Mouse (Mus musculus) 3134 (cell line): ENCODE results near the gene Dpf1.

Experiments
- DNase-seq: peaks from one replicate; pipeline ENCODE4 v3.0.0-alpha.2; 2011; ENCODE audit warnings: low spot score; ENCODE audit not compliant: insufficient read length; ENCODE audit errors: extremely low read depth

The Dpf1 gene

DNA sequence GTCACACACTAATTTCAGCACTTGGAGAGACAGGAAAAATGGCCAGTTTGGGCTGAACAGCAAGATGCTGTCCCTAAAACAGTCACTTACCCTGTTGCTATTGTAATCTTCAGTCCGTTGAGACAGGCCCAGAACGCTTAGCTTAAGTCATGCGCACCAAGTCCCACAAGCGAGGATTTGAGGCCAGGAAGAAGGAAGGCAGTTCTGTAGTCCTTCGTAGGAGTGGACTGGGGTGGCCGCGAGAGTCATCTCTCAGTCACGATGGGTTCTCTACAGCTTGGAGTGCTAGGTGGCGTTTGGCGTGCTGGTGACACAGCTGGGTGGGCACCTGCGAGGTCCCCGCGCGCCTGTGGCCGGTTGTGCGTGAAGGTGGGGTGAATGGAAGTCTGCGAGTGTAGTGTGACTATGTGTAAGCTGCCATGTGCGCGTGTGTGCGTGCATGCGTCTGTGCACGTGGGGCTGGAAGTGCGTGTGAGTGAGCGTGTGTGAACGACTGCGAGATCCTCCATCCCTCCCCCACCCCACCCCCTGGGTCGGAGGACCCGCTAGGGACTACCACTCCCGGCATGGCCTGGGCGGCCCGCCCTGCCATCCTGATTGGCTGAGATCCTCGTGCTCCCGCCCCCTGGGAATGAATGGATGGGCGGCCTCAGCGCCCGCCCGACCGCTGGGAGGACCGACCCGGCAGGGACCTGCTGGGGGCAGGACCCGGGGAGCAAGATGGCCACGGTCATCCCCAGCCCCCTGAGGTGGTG, 3.8 kb downstream of the Dpf1 start:
- peak; percentile 89 for DNase-seq

DNA sequence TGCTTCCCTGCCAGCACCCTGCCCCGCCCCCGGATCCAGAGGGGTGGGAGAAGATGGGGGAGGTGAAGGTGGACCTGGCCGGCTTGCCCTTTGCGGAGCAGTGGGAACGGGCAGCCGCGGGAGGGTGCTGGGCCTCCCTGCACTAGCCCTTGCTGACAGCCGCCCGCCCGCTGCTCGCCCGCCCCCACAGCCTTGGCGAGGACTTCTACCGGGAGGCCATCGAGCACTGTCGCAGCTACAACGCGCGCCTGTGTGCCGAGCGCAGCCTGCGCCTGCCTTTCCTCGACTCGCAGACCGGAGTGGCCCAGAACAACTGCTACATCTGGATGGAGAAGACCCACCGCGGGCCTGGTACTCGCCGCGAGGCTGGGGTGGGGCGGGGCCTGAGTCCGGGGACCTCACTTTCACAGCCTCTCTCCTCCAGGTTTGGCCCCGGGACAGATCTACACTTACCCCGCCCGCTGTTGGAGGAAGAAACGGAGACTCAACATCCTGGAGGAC, 5.5 kb downstream of the Dpf1 start:
- no peak for DNase-seq

DNA sequence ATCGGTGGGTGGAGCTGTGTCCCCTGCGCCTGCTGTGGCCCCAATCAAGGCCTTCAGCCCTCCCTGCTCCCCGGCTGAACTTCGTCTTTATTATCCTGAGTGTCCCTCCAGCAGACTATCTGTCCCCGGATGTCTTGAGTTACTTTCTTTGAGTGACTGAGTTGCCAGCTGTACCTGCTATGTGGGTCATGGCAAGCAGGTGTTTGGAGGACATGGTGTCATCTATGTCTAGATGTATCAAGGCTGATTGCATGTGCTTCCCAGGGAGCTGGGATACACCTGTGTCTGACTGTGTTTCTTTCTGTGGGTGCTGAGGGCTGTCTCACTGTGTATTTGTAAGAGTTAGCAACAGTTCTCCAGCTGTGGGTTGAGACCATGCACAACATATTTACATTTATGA, 6.0 kb downstream of the Dpf1 start:
- DNase-seq, result no peak

DNA sequence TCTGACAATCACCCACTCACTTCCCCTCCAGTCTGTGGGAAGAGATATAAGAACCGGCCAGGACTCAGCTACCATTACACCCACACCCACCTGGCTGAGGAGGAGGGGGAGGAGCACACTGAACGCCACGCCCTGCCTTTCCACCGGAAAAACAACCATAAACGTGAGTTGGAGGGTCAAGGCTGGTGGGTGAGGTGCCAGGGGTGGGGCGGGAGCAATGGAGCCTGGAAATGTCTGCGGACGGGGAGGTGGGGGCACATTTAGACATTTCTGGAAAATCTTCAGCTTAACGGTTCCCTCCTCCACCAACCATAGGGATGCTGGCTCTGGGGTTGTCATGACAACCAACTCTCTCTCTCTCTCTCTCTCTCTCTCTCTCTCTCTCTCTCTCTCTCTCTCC, 9.3 kb downstream of the Dpf1 start:
- no peak for DNase-seq

DNA sequence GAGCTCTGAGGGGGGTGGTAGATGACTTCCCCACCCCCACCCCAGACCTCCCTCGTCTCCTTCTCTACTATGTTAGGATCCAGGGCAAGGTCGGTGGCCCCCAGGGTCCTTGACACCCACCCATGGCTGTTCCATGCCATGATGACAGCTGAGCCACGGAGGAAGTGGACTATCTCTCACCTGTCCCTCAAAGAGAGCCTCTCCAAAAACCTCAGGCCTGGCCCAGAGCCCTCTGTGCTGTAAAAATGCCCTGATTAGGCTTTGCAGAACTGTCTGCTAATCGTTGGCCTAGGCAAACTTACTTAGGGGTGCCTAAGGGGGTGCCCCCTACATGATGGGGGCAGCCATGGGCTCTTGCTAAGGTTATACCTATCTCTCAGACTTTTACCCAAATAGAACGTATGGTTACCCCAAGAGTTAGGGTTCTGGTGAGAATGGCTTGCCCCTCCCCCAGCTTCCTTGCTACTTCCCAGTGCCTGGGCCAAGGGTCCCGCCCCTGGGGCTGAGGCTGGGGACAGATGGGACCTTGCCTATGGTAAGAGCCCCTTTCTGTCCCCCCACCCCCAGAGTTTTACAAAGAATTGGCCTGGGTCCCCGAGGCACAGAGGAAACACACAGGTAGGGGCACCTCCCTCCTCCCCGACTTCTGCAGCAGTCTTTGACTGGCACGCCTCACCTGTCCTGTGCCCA, 10.0 kb downstream of the Dpf1 start:
- DNase-seq, result no peak

DNA sequence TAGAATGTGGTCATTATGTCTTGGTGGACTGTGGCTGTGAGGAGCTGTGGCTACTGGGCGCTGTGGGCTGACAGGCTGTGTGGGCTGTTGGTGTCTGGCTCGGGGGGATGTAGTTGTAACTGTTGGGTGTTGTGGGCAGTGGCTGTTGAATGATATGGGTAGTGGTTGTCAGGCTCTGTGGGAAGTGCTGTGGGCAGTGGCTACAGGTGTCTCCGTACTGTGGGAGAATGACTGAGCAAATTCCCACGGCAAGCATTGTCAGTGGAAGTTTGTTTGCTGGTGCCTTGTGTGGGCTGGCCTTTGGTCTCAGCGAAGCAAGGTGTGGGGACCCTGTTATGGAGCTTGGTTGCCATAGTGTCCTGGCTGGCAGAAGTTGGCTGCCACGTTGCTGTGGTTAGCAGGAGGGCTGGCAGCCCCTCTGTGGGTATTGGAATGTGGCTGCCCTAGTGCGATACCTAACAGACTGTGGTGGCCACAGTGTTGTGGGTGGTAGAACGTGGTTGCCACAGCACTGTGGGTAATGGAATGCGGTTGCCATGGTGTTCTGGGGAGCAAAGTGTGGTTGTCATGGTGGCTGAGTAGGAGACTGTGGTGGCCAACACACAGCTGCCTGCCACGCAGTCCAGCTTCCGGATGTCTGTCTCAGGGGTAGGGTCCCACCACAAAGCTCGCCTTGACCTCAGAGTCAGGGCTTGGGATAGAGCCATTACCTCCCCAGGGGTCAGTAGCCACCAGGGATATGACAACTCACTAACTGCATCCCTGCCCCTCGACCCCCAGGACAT, 11.3 kb downstream of the Dpf1 start:
- no peak for DNase-seq

DNA sequence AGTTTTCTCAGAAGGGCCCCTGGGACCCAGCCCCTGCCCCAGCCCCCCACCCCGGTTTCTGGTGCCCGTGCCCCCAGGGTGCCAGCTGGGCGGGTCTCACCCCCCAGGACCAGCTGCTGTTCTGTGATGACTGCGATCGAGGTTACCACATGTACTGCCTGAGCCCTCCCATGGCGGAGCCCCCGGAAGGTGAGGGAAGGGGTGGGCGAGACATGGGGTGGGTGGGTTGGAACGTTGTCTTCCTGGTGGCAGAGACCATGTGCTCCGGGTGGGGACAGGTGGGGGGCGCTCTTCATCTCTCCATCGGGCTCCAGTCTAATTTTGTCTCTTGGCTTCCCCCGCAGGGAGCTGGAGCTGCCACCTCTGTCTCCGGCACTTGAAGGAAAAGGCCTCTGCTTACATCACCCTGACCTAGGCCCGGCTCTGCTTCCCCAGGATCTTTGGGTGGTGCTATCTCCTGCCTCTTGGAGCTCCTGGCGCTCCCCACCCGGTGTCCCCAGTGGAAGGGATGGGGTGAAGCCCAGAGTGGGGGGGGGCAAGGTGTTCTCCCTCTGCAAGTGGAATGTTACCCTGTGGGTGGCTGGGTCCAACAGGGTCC, 12.5 kb downstream of the Dpf1 start:
- DNase-seq, result no peak

DNA sequence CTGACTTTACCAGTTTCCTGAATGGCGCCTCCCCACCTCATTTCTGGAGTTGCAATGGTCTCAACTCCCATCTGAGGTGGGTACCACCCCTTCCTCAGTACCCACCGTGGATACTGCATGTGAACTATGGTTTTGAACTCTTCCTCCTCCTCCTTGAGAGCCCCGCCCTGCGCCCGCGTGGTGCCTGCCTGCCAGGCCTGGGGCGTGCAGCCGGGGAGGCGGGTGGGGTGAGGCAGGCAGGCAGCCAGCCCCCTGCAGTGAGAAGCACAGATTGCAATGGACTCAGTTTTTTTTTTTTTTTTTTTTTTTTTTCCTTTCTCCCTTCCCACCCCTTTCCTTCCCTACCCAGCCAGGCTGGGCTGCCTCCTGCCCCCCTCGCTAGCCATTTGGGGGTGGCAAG, 13.2 kb downstream of the Dpf1 start:
- DNase-seq, result no peak

DNA sequence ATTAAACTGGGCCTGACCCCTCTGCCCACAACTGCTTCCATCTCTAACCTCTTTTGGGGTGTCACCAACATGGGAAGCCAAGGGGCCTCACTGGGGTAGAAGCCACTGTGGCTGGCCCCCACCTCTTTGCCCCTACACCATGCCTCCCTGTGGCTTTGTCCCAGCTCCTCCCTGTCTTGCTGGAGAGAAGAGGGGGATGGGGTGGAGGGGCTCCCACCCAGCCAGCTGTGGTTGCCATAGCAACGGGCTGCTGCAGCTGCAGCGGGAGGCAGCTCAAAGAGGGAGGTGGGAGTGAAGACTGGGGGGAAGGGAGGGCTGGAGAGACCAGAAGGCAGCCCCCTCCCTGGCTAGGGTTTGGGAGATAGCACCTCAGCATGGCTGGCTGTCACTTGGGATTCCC, 13.8 kb downstream of the Dpf1 start:
- no peak for DNase-seq

DNA sequence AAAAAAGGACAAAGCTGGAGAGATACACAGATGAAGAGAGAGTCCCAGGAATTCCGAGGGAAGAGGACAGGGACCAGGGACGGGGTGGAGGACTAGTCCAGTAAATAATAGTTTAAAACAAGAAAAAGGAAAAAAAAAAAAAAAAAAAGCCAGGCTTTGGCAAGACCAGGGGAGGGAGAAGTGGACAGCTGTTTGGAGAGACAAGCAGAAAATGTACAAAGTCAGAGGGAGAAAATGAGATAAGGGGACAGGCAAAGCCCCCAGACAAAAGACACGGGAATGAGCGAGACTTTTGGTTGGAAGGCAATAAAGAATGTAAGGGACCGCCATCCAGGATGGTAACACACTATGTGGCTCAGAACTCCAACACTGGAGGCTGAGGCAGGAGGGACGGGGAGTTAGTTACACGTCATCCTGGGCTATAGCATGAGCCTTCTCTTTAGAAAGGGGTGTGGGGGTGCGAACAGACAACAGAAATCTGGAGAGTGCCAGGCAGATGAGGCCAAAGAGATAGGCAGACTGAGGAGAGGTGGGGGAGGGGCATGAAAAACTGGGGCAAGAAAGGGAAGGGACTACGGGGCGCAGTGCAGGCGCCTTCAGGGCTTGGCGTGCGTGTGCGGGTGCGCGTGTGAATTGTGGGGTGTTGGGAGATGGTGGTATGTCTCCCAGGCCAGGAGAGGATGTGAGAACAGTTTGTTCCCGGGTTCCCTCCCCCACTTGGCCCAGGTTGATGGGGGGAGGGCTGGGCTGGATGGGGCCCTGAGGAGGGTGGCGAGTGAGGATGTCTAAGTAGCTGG, 14.6 kb downstream of the Dpf1 start:
- no peak for DNase-seq

DNA sequence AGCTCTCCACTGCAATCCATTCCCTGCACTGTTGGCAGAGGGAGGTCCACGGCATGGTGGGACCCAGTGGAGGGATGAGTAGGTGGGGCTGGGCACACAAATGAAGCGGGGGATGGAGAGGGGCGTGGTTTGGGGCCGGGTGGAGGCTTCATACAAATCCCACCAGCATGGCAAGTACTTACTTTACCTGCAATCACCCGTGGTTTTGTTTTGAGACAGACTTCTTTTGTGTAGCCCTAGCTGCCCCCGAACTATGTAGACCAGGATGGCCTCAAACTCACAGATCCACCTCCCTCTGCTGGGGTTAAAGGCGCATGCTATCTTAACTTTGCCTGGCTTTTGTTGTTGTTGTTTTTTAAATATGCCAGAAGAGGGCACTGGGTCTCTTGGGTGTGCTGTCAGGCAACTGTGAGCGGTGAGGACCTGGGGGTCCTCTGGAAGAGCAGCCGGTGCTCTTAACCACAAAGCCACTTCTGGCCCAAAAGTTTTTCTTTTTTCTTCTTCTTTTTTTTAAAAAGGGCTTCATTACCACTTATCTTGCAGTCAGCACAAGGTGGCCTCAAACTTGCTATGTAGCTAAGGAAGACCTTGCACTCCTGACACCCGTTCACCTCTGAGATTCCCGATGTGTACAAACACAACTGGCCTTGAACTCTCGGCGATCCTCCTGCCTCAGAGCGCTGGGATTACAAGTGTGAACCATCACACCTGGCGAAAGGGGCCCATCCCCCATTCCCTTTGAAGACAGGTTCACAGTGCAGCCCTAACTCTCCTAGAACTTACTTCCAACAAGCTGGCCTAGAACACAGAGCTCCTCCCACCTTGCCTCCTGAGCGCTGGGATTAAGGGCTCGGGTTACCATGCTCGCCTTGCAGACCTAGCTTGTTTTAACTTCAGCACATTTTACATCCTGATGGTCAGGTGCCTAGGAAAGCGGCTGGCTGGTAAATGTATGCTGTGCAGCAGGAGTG, 15.9 kb downstream of the Dpf1 start:
- no peak for DNase-seq

DNA sequence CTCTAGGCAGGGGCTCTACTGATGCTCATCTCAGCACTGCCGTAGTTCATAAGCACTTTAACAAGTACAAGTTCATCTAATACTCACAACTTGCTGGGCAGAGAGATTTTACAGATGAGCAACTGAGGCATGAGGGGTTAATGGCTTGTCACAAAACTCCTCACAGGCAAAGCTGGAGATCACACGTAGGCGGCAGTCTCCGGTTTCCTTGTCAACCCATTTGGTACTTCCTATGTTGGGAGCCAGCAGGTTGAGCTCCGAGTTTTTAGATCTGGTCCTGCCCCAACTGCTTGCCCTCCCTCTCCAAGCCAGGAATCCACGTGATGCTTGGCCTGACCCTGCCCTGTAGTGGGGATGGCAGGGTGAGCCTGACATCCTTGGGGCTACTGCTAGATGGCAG, 23.3 kb downstream of the Dpf1 start:
- no peak for DNase-seq

DNA sequence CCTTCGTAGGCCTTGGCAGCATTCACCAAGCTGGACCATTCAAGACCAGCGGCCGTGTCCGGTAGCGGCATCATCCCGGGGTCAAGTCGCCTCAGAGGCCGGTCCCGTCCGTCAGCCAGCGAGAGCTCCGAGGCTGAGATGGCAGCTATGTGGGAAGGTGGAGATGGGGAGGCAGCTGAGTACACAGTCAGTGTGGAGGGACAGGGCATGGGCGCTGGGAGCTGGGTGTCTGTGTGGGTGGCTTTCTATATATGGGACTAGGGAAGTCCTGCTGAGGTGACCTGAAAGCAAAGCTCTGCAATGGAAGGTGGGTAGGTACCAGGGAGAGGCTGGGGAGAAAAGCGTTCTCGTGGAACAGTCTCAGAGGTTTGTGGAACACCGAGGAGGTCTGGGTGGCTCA, 25.2 kb downstream of the Dpf1 start:
- no peak for DNase-seq

DNA sequence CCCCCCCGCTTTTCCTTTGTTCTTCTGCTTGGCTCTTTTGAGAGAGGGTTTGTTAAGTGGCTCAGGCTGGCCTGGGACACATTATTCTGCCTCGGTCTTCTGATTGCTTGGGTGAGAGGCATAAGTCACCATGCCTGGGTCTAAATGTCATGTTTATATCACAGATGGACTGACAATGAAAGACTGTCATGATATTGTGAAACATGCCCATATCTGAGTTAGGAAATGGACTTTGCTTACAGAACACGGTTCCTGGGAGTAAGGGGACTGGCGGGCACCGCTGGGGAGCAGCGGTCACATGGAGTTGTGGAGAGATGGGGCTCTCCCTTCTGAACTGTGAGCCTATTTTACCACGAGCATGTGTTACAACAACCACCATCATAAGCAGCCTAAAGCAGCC, 30.4 kb downstream of the Dpf1 start:
- DNase-seq, result no peak

DNA sequence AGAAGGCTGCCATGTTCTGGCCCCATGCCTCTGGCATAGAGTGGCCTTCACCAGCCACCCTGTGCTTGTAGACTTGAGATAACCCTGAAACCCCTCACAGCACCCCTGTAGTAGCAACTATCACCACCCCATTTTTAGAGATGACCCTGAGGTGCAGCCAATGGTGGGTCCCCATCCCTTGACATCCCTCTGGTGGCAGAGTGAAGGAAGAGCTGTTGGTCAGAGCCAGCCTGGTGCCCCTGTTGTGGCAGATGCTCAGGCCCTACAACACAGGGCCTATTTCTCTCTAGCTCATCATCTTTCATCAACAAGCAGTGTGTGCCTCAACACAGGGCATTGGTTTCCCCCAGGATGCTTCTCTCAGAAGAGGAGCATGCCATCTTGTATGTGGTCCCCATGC, 31.5 kb downstream of the Dpf1 start:
- DNase-seq, result no peak

DNA sequence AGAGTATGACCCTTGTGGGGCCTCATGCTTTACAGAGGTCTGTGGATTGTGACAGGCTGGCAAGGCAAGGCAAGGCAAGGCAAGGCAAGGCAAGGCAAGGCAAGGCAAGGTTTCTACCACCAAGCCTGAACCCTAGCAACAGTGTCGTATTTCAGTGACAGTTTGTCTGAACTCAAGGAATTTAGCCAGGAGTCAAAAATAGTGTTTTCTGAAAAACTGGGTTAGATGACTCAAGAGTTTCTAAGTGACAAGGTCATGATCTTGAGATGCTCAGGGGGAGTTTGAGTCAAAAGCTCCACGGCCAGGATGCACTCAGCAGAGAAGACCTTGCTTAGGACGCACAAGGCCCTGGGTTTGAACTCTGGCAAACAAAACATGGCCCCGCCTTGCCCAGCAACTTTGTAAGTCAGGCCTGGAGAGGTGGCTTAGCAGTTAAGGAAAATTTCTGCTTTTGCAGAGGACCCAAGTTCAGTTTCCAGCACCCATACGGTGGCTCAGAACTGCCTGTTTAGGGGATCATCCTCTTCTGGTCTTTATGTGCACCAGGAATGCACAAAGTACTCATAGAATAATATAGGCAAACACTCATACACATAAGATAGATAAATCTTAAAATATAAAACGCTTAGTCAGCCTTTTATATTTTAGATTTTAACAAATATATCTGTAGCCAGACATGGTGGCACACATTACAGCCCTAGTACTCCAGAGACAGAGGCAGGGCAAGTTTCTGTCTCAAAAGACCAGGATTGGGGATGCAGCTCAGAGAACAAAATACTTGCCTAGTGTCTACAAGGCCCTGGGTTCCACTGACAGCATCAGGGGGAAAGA, 32.3 kb downstream of the Dpf1 start:
- no peak for DNase-seq

DNA sequence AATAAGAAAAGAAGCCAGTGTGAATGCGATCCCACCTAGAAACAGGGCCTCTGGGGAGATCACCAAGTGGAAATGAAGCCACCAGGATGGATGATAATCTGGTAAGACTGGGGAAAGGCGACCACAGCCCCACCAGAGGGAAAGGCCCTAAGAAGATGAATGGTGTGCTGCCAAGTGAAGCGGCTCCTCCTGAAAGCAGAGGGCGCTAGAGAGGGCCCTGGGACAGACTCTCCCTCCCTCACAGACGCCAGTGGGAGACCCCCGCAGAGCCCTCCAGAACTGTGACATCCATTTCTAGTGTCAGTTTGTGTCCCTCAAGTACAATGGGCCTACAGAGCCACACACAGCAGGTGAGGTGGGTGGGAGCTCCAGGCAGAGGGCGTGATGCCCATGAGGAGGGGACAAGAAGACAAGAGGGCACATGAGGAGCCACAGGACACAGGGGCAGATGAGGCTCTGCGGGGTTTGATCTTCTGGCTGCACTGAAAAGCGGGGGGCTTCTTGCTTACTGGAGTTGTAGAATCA, 33.1 kb downstream of the Dpf1 start:
- DNase-seq, result no peak

DNA sequence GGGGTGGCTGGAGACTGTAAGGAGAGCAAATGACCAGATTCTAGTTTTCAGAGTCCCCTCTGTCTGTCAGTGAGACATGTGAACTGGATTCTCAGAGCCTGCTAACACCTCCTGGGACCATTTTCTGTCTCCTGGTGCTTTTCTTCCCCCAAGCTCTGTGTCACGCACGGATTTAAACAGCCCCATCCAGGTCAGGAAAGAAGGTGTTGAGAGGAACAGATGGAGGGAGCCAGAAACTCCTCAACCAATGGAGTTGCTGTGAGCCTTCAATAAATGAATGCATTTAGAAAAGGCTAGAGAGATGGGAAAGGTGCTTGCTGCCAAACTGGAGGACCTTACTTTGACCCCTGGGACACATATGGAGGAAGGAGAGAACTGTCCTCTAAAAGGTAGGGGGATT, 34.0 kb downstream of the Dpf1 start:
- no peak for DNase-seq
